Mouse (Mus musculus) cerebellum, adult 8-10 months (tissue): ENCODE measurements around the gene Spint3.

ENCODE experiments used
- DNase-seq: peaks from one replicate; pipeline ENCODE4 v3.0.0; 2022

The Spint3 gene

GRCm38 (mm10) chr2:164549963-164550894 is 23.0 kb downstream of the Spint3 start:
- no peak for DNase-seq

- no peak for DNase-seq
Observed at GRCm38 (mm10) chr2:164549338-164549737, 23.9 kb downstream of the Spint3 start.

GRCm38 (mm10) chr2:164544454-164545097 is 28.7 kb downstream of the Spint3 start:
- no peak for DNase-seq

- no peak for DNase-seq
Observed at GRCm38 (mm10) chr2:164543745-164544144, 29.5 kb downstream of the Spint3 start.

GRCm38 (mm10) chr2:164542598-164542997 is 30.7 kb downstream of the Spint3 start:
- DNase-seq: no peak

- no peak for DNase-seq
Observed at GRCm38 (mm10) chr2:164542132-164542531, 31.1 kb downstream of the Spint3 start.

GRCm38 (mm10) chr2:164540652-164541427 is 32.4 kb downstream of the Spint3 start:
- DNase-seq: no peak

- DNase-seq: no peak
Observed at GRCm38 (mm10) chr2:164537003-164537402, 36.3 kb downstream of the Spint3 start.

- DNase-seq: no peak
Observed at GRCm38 (mm10) chr2:164534315-164534714, 38.9 kb downstream of the Spint3 start.

GRCm38 (mm10) chr2:164531169-164531568 is 42.1 kb downstream of the Spint3 start:
- peak; percentile 73 for DNase-seq

GRCm38 (mm10) chr2:164528557-164528956 is 44.7 kb downstream of the Spint3 start:
- no peak for DNase-seq

- DNase-seq: no peak
Observed at GRCm38 (mm10) chr2:164523301-164523773, 49.9 kb downstream of the Spint3 start.

GRCm38 (mm10) chr2:164522280-164522679 is 51.0 kb downstream of the Spint3 start:
- no peak for DNase-seq

- no peak for DNase-seq
Observed at GRCm38 (mm10) chr2:164521841-164522240, 51.4 kb downstream of the Spint3 start.

- DNase-seq: no peak
Observed at GRCm38 (mm10) chr2:164520782-164521181, 52.5 kb downstream of the Spint3 start.
